Mouse (Mus musculus): ENCODE data around the gene Thap8. TPM values are rescaled to one million over a fixed set of nuclear protein-coding genes. Genes with fewer than 3 reads are reported as not detected.

Gene Thap8
- polyA plus RNA-seq, 1 experiment = 0.21 TPM

GRCm38 (mm10) chr7:30293795-30294194 lies 13.9 kb downstream of the Thap8 start:
- 75% methylated on average over 13 of the region's 13 CpGs for WGBS
- Histone ChIP-seq H3K4me1 (ENCODE audit: control insufficient read depth, insufficient read depth, low read length) (no peaks in the 10 kb centered on the region), H3K4me3 (replicated peaks; ENCODE audit: extremely low read depth, low read depth, low read length) (no peak overlapping the region)
- TF ChIP-seq POLR2A (IDR thresholded peaks at IDR 0.05; ENCODE audit: borderline replicate concordance, extremely low read depth, low read depth, low read length) = no peak
- no peak for TF ChIP-seq CTCF (IDR thresholded peaks at IDR 0.05; ENCODE audit: insufficient read depth, low read length)
- no peak for DNase-seq

DNA sequence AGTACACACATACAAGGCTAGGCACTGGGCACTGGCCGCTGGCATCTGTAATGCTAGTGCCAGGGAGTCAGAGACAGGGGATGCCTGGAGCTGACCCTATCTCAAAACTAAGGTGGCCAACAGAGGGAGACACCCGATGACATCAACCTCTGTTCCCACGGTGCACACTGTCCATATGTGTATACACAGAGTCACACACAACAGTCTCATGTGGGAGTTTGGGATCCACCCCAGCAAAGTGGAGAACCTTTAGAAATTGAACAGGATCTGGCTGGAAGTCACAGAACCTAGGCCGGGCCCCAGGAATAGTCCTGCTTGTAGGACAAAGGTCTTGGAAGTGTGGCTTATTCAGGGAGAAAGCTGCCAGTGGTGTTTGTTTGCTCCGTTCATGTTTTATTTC lies 14.4 kb downstream of the Thap8 start:
- no peaks in the 10 kb centered on the region for H3K4me1 ChIP-seq (ENCODE audit: control insufficient read depth, insufficient read depth, low read length)
- no peak overlapping the region for H3K4me3 ChIP-seq (replicated peaks; ENCODE audit: extremely low read depth, low read depth, low read length)
- WGBS = 77% methylated on average over 5 of the region's 5 CpGs
- no peak for TF ChIP-seq CTCF (IDR thresholded peaks at IDR 0.05; ENCODE audit: insufficient read depth, low read length)
- no peak for TF ChIP-seq POLR2A (IDR thresholded peaks at IDR 0.05; ENCODE audit: borderline replicate concordance, extremely low read depth, low read depth, low read length)
- no peak for DNase-seq

GRCm38 (mm10) chr7:30295103-30295502 lies 15.2 kb downstream of the Thap8 start:
- no peak for TF ChIP-seq CTCF (IDR thresholded peaks at IDR 0.05; ENCODE audit: insufficient read depth, low read length)
- no peak for TF ChIP-seq POLR2A (IDR thresholded peaks at IDR 0.05; ENCODE audit: borderline replicate concordance, extremely low read depth, low read depth, low read length)
- Histone ChIP-seq H3K4me3 (replicated peaks; ENCODE audit: extremely low read depth, low read depth, low read length) (no peak overlapping the region), H3K4me1 (ENCODE audit: control insufficient read depth, insufficient read depth, low read length) (no peaks in the 10 kb centered on the region)
- no peak for DNase-seq
- 47% methylated on average over 10 of the region's 10 CpGs for WGBS

DNA sequence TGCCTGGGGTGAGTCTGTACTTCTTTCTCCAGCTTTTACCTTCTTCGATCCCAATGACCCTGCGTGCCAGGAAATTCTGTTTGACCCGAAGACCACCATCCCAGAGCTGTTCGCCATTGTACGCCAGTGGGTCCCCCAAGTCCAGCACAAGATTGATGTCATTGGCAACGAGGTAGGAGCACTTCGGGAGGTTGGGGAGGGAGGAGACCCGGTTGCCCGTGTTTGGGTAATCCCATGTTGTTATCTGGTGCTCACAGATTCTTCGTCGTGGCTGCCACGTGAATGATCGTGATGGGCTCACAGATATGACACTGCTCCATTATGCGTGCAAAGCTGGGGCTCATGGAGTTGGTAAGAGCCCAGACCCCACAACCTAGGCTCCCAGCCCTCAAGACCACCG lies 16.9 kb downstream of the Thap8 start:
- Histone ChIP-seq H3K4me1 (ENCODE audit: control insufficient read depth, insufficient read depth, low read length) (no peaks in the 10 kb centered on the region), H3K4me3 (replicated peaks; ENCODE audit: extremely low read depth, low read depth, low read length) (no peak overlapping the region)
- WGBS = 91% methylated on average over 15 of the region's 15 CpGs
- DNase-seq = no peak
- TF ChIP-seq POLR2A (IDR thresholded peaks at IDR 0.05; ENCODE audit: borderline replicate concordance, extremely low read depth, low read depth, low read length) = no peak
- no peak for TF ChIP-seq CTCF (IDR thresholded peaks at IDR 0.05; ENCODE audit: insufficient read depth, low read length)

GRCm38 (mm10) chr7:30297266-30297665 lies 17.4 kb downstream of the Thap8 start:
- Histone ChIP-seq H3K4me3 (replicated peaks; ENCODE audit: extremely low read depth, low read depth, low read length) (no peak overlapping the region), H3K4me1 (ENCODE audit: control insufficient read depth, insufficient read depth, low read length) (no peaks in the 10 kb centered on the region)
- DNase-seq = no peak
- TF ChIP-seq POLR2A (IDR thresholded peaks at IDR 0.05; ENCODE audit: borderline replicate concordance, extremely low read depth, low read depth, low read length) (no peak), CTCF (IDR thresholded peaks at IDR 0.05; ENCODE audit: insufficient read depth, low read length) (no peak)
- WGBS = 78% methylated on average over 16 of the region's 16 CpGs

DNA sequence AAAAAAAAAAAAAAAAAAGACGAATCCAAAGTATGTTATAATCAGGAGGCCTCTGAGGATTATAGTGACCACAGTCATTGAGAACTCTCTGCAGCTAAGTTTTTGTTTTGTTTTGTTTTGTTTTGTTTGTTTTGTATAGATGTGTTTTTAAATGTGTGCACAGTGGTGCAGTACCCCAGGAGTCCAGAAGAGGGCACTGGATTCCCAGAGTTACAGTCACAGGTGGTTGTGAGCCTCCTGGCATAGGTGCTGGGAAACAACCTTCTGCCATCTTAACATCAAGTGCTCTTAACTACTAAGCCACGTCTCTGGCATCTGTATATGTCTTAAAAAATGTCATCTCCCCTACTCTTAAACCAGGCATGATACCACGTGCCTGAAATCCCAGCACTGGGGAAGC lies 21.0 kb downstream of the Thap8 start:
- DNase-seq = no peak
- 46% methylated on average over 3 of the region's 3 CpGs for WGBS

DNA sequence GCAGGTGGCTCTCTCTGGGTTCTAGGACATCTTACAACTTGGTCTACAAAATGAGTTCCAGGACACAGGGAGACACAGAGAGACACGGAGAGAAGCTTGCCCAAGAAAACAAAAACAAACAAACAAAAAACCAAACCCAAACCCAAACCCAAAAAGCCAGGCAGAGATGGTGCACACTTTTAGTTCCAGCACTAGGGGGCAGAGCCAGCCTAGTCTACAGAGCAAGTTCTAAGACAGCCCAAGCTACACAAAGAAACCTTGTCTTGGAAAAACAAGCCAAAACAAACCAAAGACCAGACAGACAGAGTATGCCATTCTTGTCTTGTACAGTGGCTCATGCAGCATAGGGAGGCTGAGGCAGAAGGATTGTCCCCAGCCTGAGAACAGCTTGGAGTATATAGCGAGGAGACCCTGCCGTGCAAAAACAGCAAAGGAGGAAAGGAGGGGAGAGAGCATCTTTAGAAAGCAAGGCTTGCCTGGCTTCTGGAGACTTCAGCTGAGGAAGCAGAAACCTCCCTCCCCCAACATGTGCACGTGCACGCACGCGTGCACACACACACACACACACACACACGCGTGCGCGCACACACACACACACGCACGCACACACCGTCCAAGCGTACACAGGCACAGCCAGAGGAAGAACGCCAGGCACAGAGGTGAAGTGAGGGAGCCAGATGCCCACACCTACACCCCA lies 26.3 kb downstream of the Thap8 start:
- DNase-seq = no peak
- no peak overlapping the region for H3K4me3 ChIP-seq (replicated peaks; ENCODE audit: extremely low read depth, low read depth, low read length)
- peaks cover 5% of the 10 kb centered on the region for H3K4me1 ChIP-seq (ENCODE audit: control insufficient read depth, insufficient read depth, low read length)
- WGBS = 90% methylated on average over 16 of the region's 16 CpGs
- no peak for TF ChIP-seq POLR2A (IDR thresholded peaks at IDR 0.05; ENCODE audit: borderline replicate concordance, extremely low read depth, low read depth, low read length)
- no peak for TF ChIP-seq CTCF (IDR thresholded peaks at IDR 0.05; ENCODE audit: insufficient read depth, low read length)

More for the DNA sequence above, 21.0 kb downstream of the Thap8 start:
- no peak overlapping the region for H3K4me3 ChIP-seq (replicated peaks; ENCODE audit: extremely low read depth, low read depth, low read length)
- no peak for TF ChIP-seq POLR2A (IDR thresholded peaks at IDR 0.05; ENCODE audit: borderline replicate concordance, extremely low read depth, low read depth, low read length)
- TF ChIP-seq CTCF (IDR thresholded peaks at IDR 0.05; ENCODE audit: insufficient read depth, low read length) = peak; percentile 70
- no peaks in the 10 kb centered on the region for H3K4me1 ChIP-seq (ENCODE audit: control insufficient read depth, insufficient read depth, low read length)

DNA sequence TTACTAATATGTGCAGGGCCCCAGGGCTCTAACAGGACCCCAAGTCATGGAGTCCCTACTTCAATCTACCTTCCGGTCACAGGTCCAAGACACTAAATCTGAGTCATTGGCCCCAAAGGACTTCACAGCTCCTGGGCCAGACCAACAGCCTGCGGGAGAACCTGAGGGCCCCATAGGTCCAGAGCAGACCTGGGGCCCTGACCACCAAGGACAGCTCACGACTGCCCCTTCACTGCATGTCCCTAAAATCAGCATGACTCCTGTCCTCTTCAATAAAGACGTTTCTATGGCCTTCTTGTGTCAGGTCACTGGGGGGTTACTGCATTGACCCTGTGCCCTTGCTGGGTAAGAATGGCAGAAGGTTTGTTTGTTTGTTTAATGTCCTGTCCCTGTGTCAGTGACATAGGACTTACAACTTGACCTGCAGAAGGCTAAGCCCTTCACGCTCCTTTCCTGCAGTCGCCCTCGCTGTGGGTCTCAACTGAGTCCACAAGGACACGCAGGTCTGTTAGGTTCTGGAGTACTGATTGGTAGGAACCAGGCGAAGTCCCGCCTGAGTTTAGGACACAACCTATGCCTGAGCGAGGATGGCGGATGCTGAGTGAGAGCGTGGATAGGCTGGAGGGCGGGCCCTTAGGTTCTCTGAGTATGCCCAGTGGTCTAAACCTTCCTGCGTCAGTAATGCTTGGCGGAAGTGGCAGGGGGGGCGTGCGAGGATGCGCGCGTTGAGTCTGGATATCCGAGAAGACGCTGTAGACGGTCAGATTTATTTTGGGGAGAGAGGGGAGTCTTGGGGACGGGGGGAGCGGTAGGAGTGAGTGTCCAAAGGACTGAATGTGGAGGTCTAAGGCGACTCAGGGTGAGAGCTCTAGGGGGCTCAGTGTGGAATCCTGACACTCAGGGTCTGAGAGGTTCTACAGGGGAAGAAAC lies 28.4 kb downstream of the Thap8 start, which contains the start of gene Alkbh6:
Gene Alkbh6 (plus strand): TSS at position 642 of the 930 bp plus-strand sequence.
- 6% methylated on average over 27 of the region's 27 CpGs for WGBS
- H3K4me3 ChIP-seq (replicated peaks; ENCODE audit: extremely low read depth, low read depth, low read length) = peak within 1 kb of the TSS; percentile 73
- H3K4me1 ChIP-seq (ENCODE audit: control insufficient read depth, insufficient read depth, low read length) = peaks cover 5% of the 10 kb centered on the region
- 0 out of 2 replicates have a peak, but pooled peaks have one; percentile 4 for TF ChIP-seq CTCF (IDR thresholded peaks at IDR 0.05; ENCODE audit: insufficient read depth, low read length)
- peak; percentile 96 for TF ChIP-seq POLR2A (IDR thresholded peaks at IDR 0.05; ENCODE audit: borderline replicate concordance, extremely low read depth, low read depth, low read length)
- peak; percentile 85 for DNase-seq

GRCm38 (mm10) chr7:30309395-30310129 lies 29.7 kb downstream of the Thap8 start:
- no peak for DNase-seq
- TF ChIP-seq CTCF (IDR thresholded peaks at IDR 0.05; ENCODE audit: insufficient read depth, low read length) = no peak
- TF ChIP-seq POLR2A (IDR thresholded peaks at IDR 0.05; ENCODE audit: borderline replicate concordance, extremely low read depth, low read depth, low read length) = no peak
- Histone ChIP-seq H3K4me3 (replicated peaks; ENCODE audit: extremely low read depth, low read depth, low read length) (no peak overlapping the region), H3K4me1 (ENCODE audit: control insufficient read depth, insufficient read depth, low read length) (peaks cover 5% of the 10 kb centered on the region)
- WGBS = 52% methylated on average over 15 of the region's 15 CpGs
